Mouse (Mus musculus): ENCODE measurements at regions not wholly inside any gene's neighbourhood (a gene's known extent, or its start where the extent isn't known, plus 50 kb on each side); places are given as distances from the start of the nearest gene placed in this dataset.

DNA sequence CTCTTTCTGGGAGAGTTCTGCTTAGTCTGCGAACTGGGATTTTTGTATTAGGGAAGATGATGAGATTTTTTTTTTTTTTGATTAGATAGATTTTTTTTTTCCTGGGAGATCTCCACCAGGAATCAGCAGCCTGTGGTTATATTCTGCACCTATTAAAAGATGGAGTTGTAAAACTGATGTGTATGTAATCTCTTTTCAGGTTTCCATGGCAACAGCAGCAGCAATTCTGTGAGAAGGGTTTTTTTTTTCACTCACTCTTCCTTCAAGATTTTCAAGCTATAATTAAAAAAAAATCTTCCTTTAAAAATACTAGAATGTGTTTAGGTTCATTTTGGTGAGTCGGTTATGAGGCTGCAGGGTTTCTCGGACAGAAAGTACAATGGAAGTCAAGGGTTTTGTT, 224.5 kb upstream of the Daam1 start:
- TF ChIP-seq CTCF (IDR thresholded peaks at IDR 0.05; ENCODE audit: low read depth, low read length), result no peak
- no peak for TF ChIP-seq POLR2AphosphoS5 (IDR thresholded peaks at IDR 0.05; ENCODE audit: insufficient replicate concordance, low read depth, low read length)
- TF ChIP-seq TAL1 (conservative IDR thresholded peaks at IDR 0.05; ENCODE audit: low read depth, low read length), result no peak
- TF ChIP-seq GATA1 (IDR thresholded peaks at IDR 0.05; ENCODE audit: borderline replicate concordance, low read length), result no peak
- no peak for TF ChIP-seq GATA2 (IDR thresholded peaks at IDR 0.05; ENCODE audit: borderline replicate concordance, low read depth, low read length)
